Mouse (Mus musculus): ENCODE data around the gene Dgat2l6. TPM values are rescaled to one million over a fixed set of nuclear protein-coding genes. Genes with fewer than 3 reads are reported as not detected.

Dgat2l6 gene
- polyA plus RNA-seq, 1 experiment from 2014 or later = 0.04 TPM

DNA sequence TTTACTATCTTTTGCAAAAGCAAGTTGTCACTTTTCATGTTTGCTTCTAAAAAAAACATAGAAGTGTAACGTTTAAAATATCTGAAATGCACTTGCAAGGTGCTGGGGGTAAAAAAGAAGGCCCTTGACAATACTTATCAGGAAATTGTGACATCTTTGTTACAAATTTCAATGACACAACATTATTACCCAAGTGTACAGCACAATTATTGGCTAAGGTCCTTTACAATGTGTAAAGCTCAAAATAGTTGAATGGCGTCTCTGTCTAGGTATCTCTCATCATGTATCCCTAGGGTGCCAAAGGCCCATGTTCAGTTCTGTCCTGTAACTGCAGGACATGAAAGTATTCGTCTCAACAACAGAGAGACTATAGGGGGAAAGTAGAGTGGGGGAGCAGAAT is 31.4 kb downstream of the Dgat2l6 start:
- H3K4me3 ChIP-seq = no peak overlapping the region
- no peaks in the 10 kb centered on the region for H3K36me3 ChIP-seq
- no peaks in the 10 kb centered on the region for H3K9me3 ChIP-seq
- no peak overlapping the region for H3K9ac ChIP-seq
- no peak for ATAC-seq (ENCODE audit: insufficient number of reproducible peaks, low FRiP score, low TSS enrichment, low read depth)
- H3K27ac ChIP-seq = no peak overlapping the region
- no peaks in the 10 kb centered on the region for H3K4me1 ChIP-seq
- 74% methylated on average over 3 of the region's 3 CpGs for WGBS
- no peak overlapping the region for H3K4me2 ChIP-seq
- 0 out of 2 replicates have a peak, but pooled peaks cover 4% of the 10 kb centered on the region for H3K27me3 ChIP-seq

DNA sequence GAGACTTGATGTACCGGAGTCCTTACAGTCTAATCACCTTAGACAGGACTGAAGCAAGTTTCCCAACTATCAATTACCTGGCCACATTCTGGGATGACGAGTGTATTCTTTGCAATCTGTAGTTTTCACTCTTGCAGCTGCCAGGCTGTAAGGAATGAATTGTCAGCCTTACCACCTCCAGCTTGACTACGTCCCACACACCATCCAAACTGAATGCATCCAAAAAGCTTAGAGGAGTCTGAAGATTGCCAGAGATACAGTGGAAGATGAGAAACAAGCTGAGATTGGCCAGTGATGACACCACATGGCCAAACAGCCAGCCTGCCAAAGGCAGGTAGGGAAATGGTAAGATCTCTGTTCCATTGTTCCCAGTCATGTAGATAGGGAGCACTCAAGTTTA is 41.1 kb downstream of the Dgat2l6 start:
- H3K9ac ChIP-seq = no peak overlapping the region
- H3K9me3 ChIP-seq = no peaks in the 10 kb centered on the region
- H3K27ac ChIP-seq = no peak overlapping the region
- no peaks in the 10 kb centered on the region for H3K36me3 ChIP-seq
- no peak overlapping the region for H3K4me2 ChIP-seq
- no peaks in the 10 kb centered on the region for H3K27me3 ChIP-seq
- H3K4me1 ChIP-seq = no peaks in the 10 kb centered on the region
- WGBS = 85% methylated on average over 3 of the region's 3 CpGs
- ATAC-seq (ENCODE audit: insufficient number of reproducible peaks, low FRiP score, low TSS enrichment, low read depth) = no peak
- H3K4me3 ChIP-seq = no peak overlapping the region

DNA sequence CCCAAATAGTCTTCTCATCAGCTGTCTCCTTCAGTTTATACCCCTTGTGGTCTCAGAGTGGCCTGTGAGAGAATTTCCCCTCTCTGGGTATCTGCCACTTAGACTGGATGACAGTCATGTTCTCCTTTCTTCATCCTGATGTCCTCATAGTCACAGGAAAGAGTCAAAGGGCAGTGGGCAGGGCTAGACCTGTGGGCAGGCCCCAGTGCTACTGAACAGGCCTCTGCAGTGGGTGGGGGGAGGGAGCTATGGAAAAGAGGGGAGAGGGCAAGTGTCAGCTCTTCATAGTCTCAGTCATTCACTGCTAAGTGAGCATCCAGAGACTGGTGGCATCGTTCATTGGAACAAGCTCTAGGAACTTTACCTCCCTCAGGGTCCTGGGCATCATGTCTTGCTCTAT is 47.3 kb downstream of the Dgat2l6 start, which contains the start of gene Awat1:
TSS of gene Awat1 (plus strand) at position 301 of the 400 bp plus-strand sequence.
- H3K36me3 ChIP-seq = no peaks in the 10 kb centered on the region
- H3K9ac ChIP-seq = no peak within 1 kb of the TSS
- 82% methylated on average over 1 of the region's 1 CpGs for WGBS
- H3K9me3 ChIP-seq = no peaks in the 10 kb centered on the region
- no peak within 1 kb of the TSS for H3K27ac ChIP-seq
- no peak for ATAC-seq (ENCODE audit: insufficient number of reproducible peaks, low FRiP score, low TSS enrichment, low read depth)
- H3K4me1 ChIP-seq = no peaks in the 10 kb centered on the region
- no peak within 1 kb of the TSS for H3K4me2 ChIP-seq
- no peaks in the 10 kb centered on the region for H3K27me3 ChIP-seq
- no peak within 1 kb of the TSS for H3K4me3 ChIP-seq

DNA sequence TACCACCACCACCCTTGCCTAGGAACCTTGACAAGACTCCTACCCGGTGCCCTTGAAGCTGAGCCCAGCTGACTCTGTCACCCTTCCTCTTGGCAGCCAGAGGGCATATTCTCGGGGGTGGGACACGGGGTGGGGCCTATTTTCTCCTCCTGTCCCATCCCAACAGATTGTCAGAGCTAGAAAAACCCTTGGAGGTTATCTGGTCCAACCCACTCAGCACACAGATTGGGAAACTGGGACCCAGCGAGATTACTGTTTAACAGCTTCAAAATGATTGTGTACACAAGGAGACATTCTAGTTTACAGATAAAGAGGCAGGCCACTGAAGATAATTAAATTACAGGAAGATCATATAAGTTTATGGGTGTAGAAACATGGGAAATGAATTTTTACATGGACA is 70.2 kb downstream of the Dgat2l6 start, which contains the start of gene P2ry4:
TSS of gene P2ry4 (minus strand) at position 79 of the 400 bp plus-strand sequence.
- Histone ChIP-seq H3K4me1 (no peaks in the 10 kb centered on the region), H3K4me3 (no peak within 1 kb of the TSS), H3K9ac (no peak within 1 kb of the TSS), H3K9me3 (no peaks in the 10 kb centered on the region), H3K27ac (no peak within 1 kb of the TSS), H3K4me2 (no peak within 1 kb of the TSS), H3K27me3 (peaks cover 16% of the 10 kb centered on the region), H3K36me3 (no peaks in the 10 kb centered on the region)
- ATAC-seq (ENCODE audit: insufficient number of reproducible peaks, low FRiP score, low TSS enrichment, low read depth) = no peak
- 68% methylated on average over 4 of the region's 4 CpGs for WGBS

Other genes with a start within 250 kb of the Dgat2l6 start
- not detected in 2 replicates for gene Otud6a, start 95.8 kb upstream of the Dgat2l6 start, polyA plus RNA-seq (2015; fragmentation: Nextera tagmentation; extraction: Ambion mirVana)
- gene Awat2, start 82.1 kb upstream of the Dgat2l6 start, polyA plus RNA-seq (2015; fragmentation: Nextera tagmentation; extraction: Ambion mirVana) = 1.2 and 1.3 TPM in 2 replicates
- 34.1 and 35.4 TPM in 2 replicates for gene Igbp1, start 30.5 kb upstream of the Dgat2l6 start, polyA plus RNA-seq (2015; fragmentation: Nextera tagmentation; extraction: Ambion mirVana)
- gene Awat1, start 47.4 kb downstream of the Dgat2l6 start, polyA plus RNA-seq (2015; fragmentation: Nextera tagmentation; extraction: Ambion mirVana) = not detected in 2 replicates
- gene P2ry4, start 70.0 kb downstream of the Dgat2l6 start, polyA plus RNA-seq (2015; fragmentation: Nextera tagmentation; extraction: Ambion mirVana) = 2.9 and 3.4 TPM in 2 replicates
- not detected in 2 replicates for gene Arr3, start 80.7 kb downstream of the Dgat2l6 start, polyA plus RNA-seq (2015; fragmentation: Nextera tagmentation; extraction: Ambion mirVana)
- 19.2 and 22.0 TPM in 2 replicates for gene Kif4, start 100.9 kb downstream of the Dgat2l6 start, polyA plus RNA-seq (2015; fragmentation: Nextera tagmentation; extraction: Ambion mirVana)
- 109 and 120 TPM in 2 replicates for gene Pdzd11, start 101.7 kb downstream of the Dgat2l6 start, polyA plus RNA-seq (2015; fragmentation: Nextera tagmentation; extraction: Ambion mirVana)
- 11.4 and 12.1 TPM in 2 replicates for gene Gdpd2, start 205.0 kb downstream of the Dgat2l6 start, polyA plus RNA-seq (2015; fragmentation: Nextera tagmentation; extraction: Ambion mirVana)
- 2.4 and 3.5 TPM in 2 replicates for gene Dlg3, start 242.9 kb downstream of the Dgat2l6 start, polyA plus RNA-seq (2015; fragmentation: Nextera tagmentation; extraction: Ambion mirVana)

All from limb, embryonic 15.5 days (tissue).